Mouse (Mus musculus): ENCODE measurements at regions not wholly inside any gene's neighbourhood (a gene's known extent, or its start where the extent isn't known, plus 50 kb on each side); places are given as distances from the start of the nearest gene placed in this dataset.

DNA sequence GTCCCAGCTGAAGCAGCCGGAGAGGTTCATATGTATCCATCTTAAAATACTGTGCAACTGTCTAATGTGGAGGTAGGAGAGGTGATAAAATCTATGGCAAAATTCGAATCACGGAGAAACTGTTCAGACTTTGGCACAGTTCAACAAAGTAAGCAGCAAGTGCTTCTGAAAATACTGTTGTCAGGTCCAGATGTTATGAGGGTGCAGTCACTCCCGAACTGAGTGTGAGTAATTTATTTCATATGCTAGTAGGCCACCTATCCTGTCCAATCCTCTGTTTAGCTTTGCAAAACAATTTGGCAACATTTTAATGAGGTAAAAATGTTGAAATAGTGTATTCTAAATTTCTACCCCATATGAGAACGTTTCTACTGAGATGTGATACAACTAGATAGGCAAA, 90.1 kb upstream of the Zfp770 start:
- WGBS (ENCODE audit: insufficient replicate concordance), result 57% methylated on average over 5 of the region's 5 CpGs
- ATAC-seq (ENCODE audit: insufficient read depth), result no peak
- H3K4me3 ChIP-seq (ENCODE audit: insufficient read depth in 1 of 2, low read depth in 2 of 2, low read length in 2 of 2), result no peak overlapping the region

DNA sequence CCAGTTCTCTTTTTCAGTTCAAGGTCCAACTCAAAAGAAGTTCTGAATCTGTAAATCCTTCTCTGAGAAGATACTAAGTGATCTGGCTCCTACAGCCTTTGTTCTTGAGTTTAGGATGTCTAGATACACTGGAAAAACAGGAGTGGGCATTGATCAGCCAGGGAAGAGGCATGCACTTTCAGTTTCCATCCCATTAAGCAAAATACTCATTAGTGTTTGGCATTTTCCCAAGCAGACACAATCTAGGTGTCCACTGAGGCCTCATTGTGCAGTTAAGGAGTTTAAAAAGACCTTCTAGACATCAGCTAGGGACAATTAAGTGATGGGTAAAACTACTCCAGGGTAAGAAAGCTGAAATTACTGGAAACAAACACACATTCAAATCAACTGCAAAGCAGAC, 74.3 kb upstream of the Zfp770 start:
- Histone ChIP-seq H3K4me1 (replicated peaks; ENCODE audit: control insufficient read depth in 2 of 2, insufficient read depth in 2 of 2, low read length in 1 of 2) (no peaks in the 10 kb centered on the region), H3K4me3 (ENCODE audit: insufficient read depth in 1 of 2, low read depth in 2 of 2, low read length in 2 of 2) (no peak overlapping the region), H3K36me3 (replicated peaks; ENCODE audit: control insufficient read depth, insufficient read depth, low read depth) (no peaks in the 10 kb centered on the region), H3K27ac (no peak overlapping the region), H3K9ac (replicated peaks) (no peak overlapping the region), H3K4me2 (ENCODE audit: low read depth) (no peak overlapping the region), H3K9me3 (ENCODE audit: control insufficient read depth, low read length) (no peaks in the 10 kb centered on the region), H3K27me3 (ENCODE audit: control insufficient read depth, insufficient read depth, low read length) (no peaks in the 10 kb centered on the region)
- no peak for TF ChIP-seq CTCF (IDR thresholded peaks at IDR 0.05; ENCODE audit: low read depth)
- no peak for TF ChIP-seq EP300 (IDR thresholded peaks at IDR 0.05; ENCODE audit: low read depth)
- ATAC-seq (ENCODE audit: insufficient read depth) (no peak), DNase-seq (ENCODE audit: low read depth in 3 of 3, low spot score in 3 of 3) (no peak)

More for the DNA sequence above, 90.1 kb upstream of the Zfp770 start:
- Histone ChIP-seq H3K27ac (no peak overlapping the region), H3K4me2 (ENCODE audit: low read depth) (no peak overlapping the region), H3K9ac (replicated peaks) (no peak overlapping the region), H3K36me3 (replicated peaks; ENCODE audit: control insufficient read depth, insufficient read depth, low read depth) (no peaks in the 10 kb centered on the region), H3K9me3 (ENCODE audit: control insufficient read depth, low read length) (no peaks in the 10 kb centered on the region), H3K4me1 (replicated peaks; ENCODE audit: control insufficient read depth in 2 of 2, insufficient read depth in 2 of 2, low read length in 1 of 2) (no peaks in the 10 kb centered on the region), H3K27me3 (ENCODE audit: control insufficient read depth, insufficient read depth, low read length) (no peaks in the 10 kb centered on the region)
- TF ChIP-seq CTCF (IDR thresholded peaks at IDR 0.05; ENCODE audit: low read depth), result no peak
- TF ChIP-seq EP300 (IDR thresholded peaks at IDR 0.05; ENCODE audit: low read depth), result no peak
- DNase-seq (ENCODE audit: low read depth in 3 of 3, low spot score in 3 of 3), result no peak

DNA sequence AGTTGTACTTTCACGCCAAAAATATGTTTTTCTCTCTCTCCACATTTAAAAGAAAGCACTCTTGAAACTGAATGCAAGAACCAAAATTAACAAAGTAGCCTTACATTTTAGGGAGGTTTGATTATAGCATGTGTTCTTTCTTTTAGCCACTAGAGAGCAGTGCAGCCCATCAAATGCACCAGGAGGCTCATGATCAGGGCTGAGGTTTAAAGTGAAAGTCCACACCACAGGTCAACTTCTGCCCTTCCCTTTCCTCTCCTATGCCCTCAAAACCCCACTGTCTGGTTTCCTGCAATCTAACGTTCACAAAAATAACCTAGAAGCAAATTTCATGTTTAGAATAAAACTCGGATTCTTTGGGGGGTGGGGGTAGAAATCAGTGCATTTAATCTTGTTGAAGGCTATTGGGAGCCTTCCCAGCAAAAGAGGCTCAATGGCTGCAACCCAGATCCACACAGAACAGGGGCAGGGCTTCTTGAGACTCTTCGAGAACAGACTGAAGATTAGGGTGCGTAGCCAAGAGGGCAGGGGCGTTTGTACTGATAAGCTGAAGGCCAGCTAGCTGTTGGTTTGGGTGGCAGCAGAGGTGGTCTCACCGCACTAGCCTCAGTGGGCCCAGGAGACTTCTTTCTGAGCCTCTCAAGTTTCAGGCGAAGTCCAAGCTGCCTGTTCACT, 59.3 kb upstream of the Zfp770 start:
- H3K4me1 ChIP-seq (replicated peaks; ENCODE audit: control insufficient read depth in 2 of 2, insufficient read depth in 2 of 2, low read length in 1 of 2), result no peaks in the 10 kb centered on the region
- H3K9me3 ChIP-seq (ENCODE audit: control insufficient read depth, low read length), result no peaks in the 10 kb centered on the region
- DNase-seq (ENCODE audit: low read depth in 3 of 3, low spot score in 3 of 3) (peak; percentile 3 to 10 (median 7)), ATAC-seq (ENCODE audit: insufficient read depth) (no peak)
- no peak overlapping the region for H3K4me3 ChIP-seq (ENCODE audit: insufficient read depth in 1 of 2, low read depth in 2 of 2, low read length in 2 of 2)
- no peak for TF ChIP-seq EP300 (IDR thresholded peaks at IDR 0.05; ENCODE audit: low read depth)
- TF ChIP-seq CTCF (IDR thresholded peaks at IDR 0.05; ENCODE audit: low read depth), result peak; percentile 59
- H3K27me3 ChIP-seq (ENCODE audit: control insufficient read depth, insufficient read depth, low read length), result no peaks in the 10 kb centered on the region
- no peak overlapping the region for H3K9ac ChIP-seq (replicated peaks)
- no peaks in the 10 kb centered on the region for H3K36me3 ChIP-seq (replicated peaks; ENCODE audit: control insufficient read depth, insufficient read depth, low read depth)
- H3K27ac ChIP-seq, result no peak overlapping the region
- WGBS (ENCODE audit: insufficient replicate concordance), result 25% methylated on average over 8 of the region's 8 CpGs
- peak overlapping the region; percentile 8; the same call in 1 of the 2 replicates for H3K4me2 ChIP-seq (ENCODE audit: low read depth)

DNA sequence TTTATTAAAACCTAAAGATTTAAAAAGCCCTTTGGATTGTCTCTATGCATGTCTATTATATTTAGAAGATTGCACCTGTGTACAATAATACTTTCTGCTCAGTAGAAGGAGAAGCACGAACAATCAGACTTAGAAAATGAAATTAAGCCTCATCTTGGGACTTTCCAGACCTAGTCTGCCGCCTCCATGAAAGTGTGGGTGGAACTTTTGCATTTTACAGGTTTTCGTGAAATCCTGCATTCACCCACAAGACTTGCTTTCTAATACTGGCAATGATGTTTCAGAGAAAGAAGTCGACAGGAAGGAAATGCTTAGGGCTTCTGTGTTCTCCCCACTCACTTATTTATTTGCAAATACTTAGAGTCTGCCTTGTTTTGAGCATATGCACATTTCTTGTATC, 58.3 kb upstream of the Zfp770 start:
- WGBS (ENCODE audit: insufficient replicate concordance), result 39% methylated on average over 4 of the region's 4 CpGs
- no peak for ATAC-seq (ENCODE audit: insufficient read depth)
- H3K36me3 ChIP-seq (replicated peaks; ENCODE audit: control insufficient read depth, insufficient read depth, low read depth), result no peaks in the 10 kb centered on the region
- no peaks in the 10 kb centered on the region for H3K4me1 ChIP-seq (replicated peaks; ENCODE audit: control insufficient read depth in 2 of 2, insufficient read depth in 2 of 2, low read length in 1 of 2)
- no peaks in the 10 kb centered on the region for H3K27me3 ChIP-seq (ENCODE audit: control insufficient read depth, insufficient read depth, low read length)
- H3K4me3 ChIP-seq (ENCODE audit: insufficient read depth in 1 of 2, low read depth in 2 of 2, low read length in 2 of 2), result no peak overlapping the region
- TF ChIP-seq EP300 (IDR thresholded peaks at IDR 0.05; ENCODE audit: low read depth) (no peak), CTCF (IDR thresholded peaks at IDR 0.05; ENCODE audit: low read depth) (no peak)
- no peak for DNase-seq (ENCODE audit: low read depth in 3 of 3, low spot score in 3 of 3)
- H3K9ac ChIP-seq (replicated peaks), result no peak overlapping the region
- no peak overlapping the region for H3K4me2 ChIP-seq (ENCODE audit: low read depth)
- no peak overlapping the region for H3K27ac ChIP-seq
- H3K9me3 ChIP-seq (ENCODE audit: control insufficient read depth, low read length), result no peaks in the 10 kb centered on the region

Measured in liver, embryonic 14.5 days (tissue).